In genomic region chr6:30460750-30461446, GRCm38 (mm10) we compare ENCODE assay signal across 8 mouse cellular contexts. TPM values are rescaled to one million over a fixed set of nuclear protein-coding genes. Genes with fewer than 3 reads are reported as not detected.
A peak's percentile ranks its signal among the peaks of the same experiment; 100 is the strongest.
DNase-seq lines count a peak whose midpoint lies in the region; ATAC-seq lines count a peak whose summit lies in the region.

No protein-coding gene starts in this region.

- WGBS in midbrain, embryonic 11.5 days: 10% methylated on average over 19 of the region's 19 CpGs
- WGBS in stomach, embryonic 16.5 days: 15% methylated on average over 19 of the region's 19 CpGs

- H3K36me3 ChIP-seq in midbrain, embryonic 11.5 days (ENCODE audit: control insufficient read depth, insufficient read depth, low read length): no peaks in the 10 kb centered on the region
- no peaks in the 10 kb centered on the region for H3K36me3 ChIP-seq in stomach, embryonic 16.5 days (ENCODE audit: control insufficient read depth, insufficient read depth, low read length)

- H3K9me3 ChIP-seq in midbrain, embryonic 11.5 days (ENCODE audit: control insufficient read depth, low read length): no peaks in the 10 kb centered on the region
- no peaks in the 10 kb centered on the region for H3K9me3 ChIP-seq in stomach, embryonic 16.5 days (replicated peaks; ENCODE audit: control insufficient read depth, low read length)

- ATAC-seq in granulocyte monocyte progenitor cell, adult 5-6 weeks (replicated peaks; ENCODE audit: poor library complexity, severe bottlenecking): peak; percentile 39
- ATAC-seq in midbrain, embryonic 11.5 days (ENCODE audit: low FRiP score): peak; percentile 95
- ATAC-seq in stomach, embryonic 16.5 days (ENCODE audit: insufficient read depth, low FRiP score): peak; percentile 80

- H3K4me3 ChIP-seq in midbrain, embryonic 11.5 days (ENCODE audit: low read depth, low read length): no peak overlapping the region
- no peak overlapping the region for H3K4me3 ChIP-seq in stomach, embryonic 16.5 days (replicated peaks; ENCODE audit: low read length)

- DNase-seq in ZHBTc4 (ENCODE audit: low read depth, low spot score): peak; percentile 97
- peak; percentile 80 to 87 for DNase-seq in cerebellum, postnatal 36 days
- peak; percentile 48 for DNase-seq in kidney, adult 11 months
- DNase-seq in left cerebral cortex, postnatal 14 days (ENCODE audit: low spot score in 2 of 2): peak; percentile 85 to 97
- peak; percentile 98 for DNase-seq in midbrain, embryonic 11.5 days (ENCODE audit: low spot score, missing footprints)
- DNase-seq in gastrocnemius, postnatal 36 days: no peak

- H3K4me2 ChIP-seq in midbrain, embryonic 11.5 days: peak overlapping the region; percentile 56
- peak overlapping the region; percentile 82 for H3K4me2 ChIP-seq in stomach, embryonic 16.5 days (ENCODE audit: low read depth, low read length)

- H3K27me3 ChIP-seq in midbrain, embryonic 11.5 days (ENCODE audit: control insufficient read depth, insufficient read depth, low read length): 0 out of 2 replicates have a peak, but pooled peaks cover 2% of the 10 kb centered on the region
- H3K27me3 ChIP-seq in stomach, embryonic 16.5 days (ENCODE audit: control insufficient read depth, insufficient read depth, low read length): no peaks in the 10 kb centered on the region

- peak overlapping the region; percentile 82 for H3K27ac ChIP-seq in midbrain, embryonic 11.5 days (ENCODE audit: low read depth, low read length)
- peak overlapping the region; percentile 88 for H3K27ac ChIP-seq in stomach, embryonic 16.5 days (ENCODE audit: low read length)

- intact Hi-C loops in left cerebral cortex, postnatal 14 days (cut with DNase I): loop anchor here (1.0 to 5.0 kb wide), 2 partner anchors 58 to 86 kb away; no protein-coding TSS in a partner anchor
- intact Hi-C loops in gastrocnemius, postnatal 36 days (cut with DNase I): no loop called here

- peaks cover 16% of the 10 kb centered on the region for H3K4me1 ChIP-seq in midbrain, embryonic 11.5 days (ENCODE audit: control insufficient read depth, insufficient read depth, low read length)
- peaks cover 30% of the 10 kb centered on the region for H3K4me1 ChIP-seq in stomach, embryonic 16.5 days (ENCODE audit: control insufficient read depth, insufficient read depth, low read length)

- H3K9ac ChIP-seq in midbrain, embryonic 11.5 days (ENCODE audit: low read length): peak overlapping the region; percentile 76
- H3K9ac ChIP-seq in stomach, embryonic 16.5 days (ENCODE audit: low read length): peak overlapping the region; percentile 85

RNA-seq across cellular contexts. Expression of gene Tmem209, which starts 48.7 kb away (rescaled TPM):
- total RNA-seq in granulocyte monocyte progenitor cell, adult 5-6 weeks (2014; fragmentation: Nextera tagmentation): 45.0 and 65.8 TPM in 2 replicates
- total RNA-seq in granulocyte monocyte progenitor cell, adult 5-6 weeks (2017): 34.0 and 38.2 TPM in 2 replicates
- 10 to 100 TPM; 16.1 to 16.4 TPM for total RNA-seq in left cerebral cortex, postnatal 14 days (2021)
- 46.0 and 58.1 TPM in 2 replicates for polyA plus RNA-seq in midbrain, embryonic 11.5 days (2014; fragmentation: Nextera tagmentation; extraction: Ambion mirVana)
- 29.9 and 31.6 TPM in 2 replicates for polyA plus RNA-seq in stomach, embryonic 16.5 days (2015; fragmentation: Nextera tagmentation; extraction: Ambion mirVana)
- 10 to 100 TPM in 1 of 2 experiments, 1 to 10 TPM in 1; 6.7 to 10.2 TPM for total RNA-seq in gastrocnemius, postnatal 36 days (2021)

RNA-seq across cellular contexts. Expression of gene Ssmem1, which starts 48.8 kb away (rescaled TPM):
- total RNA-seq in granulocyte monocyte progenitor cell, adult 5-6 weeks (2014; fragmentation: Nextera tagmentation): not detected in 2 replicates
- 0.21 TPM in 1 of 2 replicates, not detected in the other for total RNA-seq in granulocyte monocyte progenitor cell, adult 5-6 weeks (2017)
- 1 to 10 TPM in 1 of 2 experiments, under 1 TPM in 1; 0.25 to 1.3 TPM for total RNA-seq in left cerebral cortex, postnatal 14 days (2021)
- polyA plus RNA-seq in midbrain, embryonic 11.5 days (2014; fragmentation: Nextera tagmentation; extraction: Ambion mirVana): 0.49 and 0.68 TPM in 2 replicates
- polyA plus RNA-seq in stomach, embryonic 16.5 days (2015; fragmentation: Nextera tagmentation; extraction: Ambion mirVana): not detected in 2 replicates
- under 1 TPM; 0.23 to 0.25 TPM for total RNA-seq in gastrocnemius, postnatal 36 days (2021)

RNA-seq across cellular contexts. Expression of gene Klhdc10, which starts 59.2 kb away (rescaled TPM):
- total RNA-seq in granulocyte monocyte progenitor cell, adult 5-6 weeks (2014; fragmentation: Nextera tagmentation): 30.9 and 31.9 TPM in 2 replicates
- total RNA-seq in granulocyte monocyte progenitor cell, adult 5-6 weeks (2017): 52.7 and 57.6 TPM in 2 replicates
- 100 to 1,000 TPM; 135 to 138 TPM for total RNA-seq in left cerebral cortex, postnatal 14 days (2021)
- polyA plus RNA-seq in midbrain, embryonic 11.5 days (2014; fragmentation: Nextera tagmentation; extraction: Ambion mirVana): 28.3 and 28.8 TPM in 2 replicates
- 15.6 and 16.5 TPM in 2 replicates for polyA plus RNA-seq in stomach, embryonic 16.5 days (2015; fragmentation: Nextera tagmentation; extraction: Ambion mirVana)
- total RNA-seq in gastrocnemius, postnatal 36 days (2021): 10 to 100 TPM; 40.7 to 43.4 TPM

Comparison
In these comparisons a context has a peak if more than half of its experiments do, and no peak if none do; other contexts are left out.
1. DNase-seq: peak in ZHBTc4 (single experiment), cerebellum, postnatal 36 days (2 of 2), kidney, adult 11 months (single experiment), left cerebral cortex, postnatal 14 days (2 of 2) and midbrain, embryonic 11.5 days (single experiment); none in gastrocnemius, postnatal 36 days (0 of 2).
2. ATAC-seq: peak in every context shown above with its lines; median percentile 95 in midbrain, embryonic 11.5 days; 80 in stomach, embryonic 16.5 days; 39 in granulocyte monocyte progenitor cell, adult 5-6 weeks.